Mouse (Mus musculus): Measurements from ENCODE around the gene Mlph.

Gene Mlph

DNA sequence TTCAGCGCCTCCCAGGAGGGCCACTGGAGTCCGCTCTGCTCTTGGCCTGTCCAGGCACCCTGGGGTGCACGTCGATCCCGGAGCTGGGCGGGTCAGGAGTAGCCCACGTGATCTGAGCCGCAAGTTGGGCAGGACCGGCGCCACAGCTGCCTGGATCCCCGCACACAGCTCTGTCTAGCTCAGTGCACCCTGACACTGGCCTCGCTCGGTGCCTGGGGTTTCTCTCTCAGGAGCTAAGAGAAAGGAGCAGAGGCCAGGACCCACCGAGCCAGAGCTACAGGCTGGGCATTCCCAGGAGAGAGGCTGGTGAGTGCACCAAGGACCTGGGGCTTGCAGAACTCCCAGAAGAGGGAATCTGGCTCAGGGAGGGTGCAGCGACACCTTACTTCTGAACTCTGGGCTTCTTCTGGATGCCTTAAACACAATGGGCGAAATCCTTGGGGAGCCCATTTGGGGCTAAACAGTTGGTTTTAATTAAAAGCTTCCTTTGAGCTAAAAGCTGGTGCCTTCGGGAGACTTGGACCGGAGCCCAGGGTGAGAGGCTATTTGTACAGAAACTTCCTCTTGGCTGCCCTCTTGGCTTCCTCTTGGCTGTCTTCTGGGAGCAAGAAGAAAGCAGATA, at the start of gene Mlph:
Gene Mlph, plus strand, starts transcription at position 138 of the 622 bp plus-strand sequence.
- no peak for DNase-seq (ENCODE audit: low spot score in 2 of 2)

DNA sequence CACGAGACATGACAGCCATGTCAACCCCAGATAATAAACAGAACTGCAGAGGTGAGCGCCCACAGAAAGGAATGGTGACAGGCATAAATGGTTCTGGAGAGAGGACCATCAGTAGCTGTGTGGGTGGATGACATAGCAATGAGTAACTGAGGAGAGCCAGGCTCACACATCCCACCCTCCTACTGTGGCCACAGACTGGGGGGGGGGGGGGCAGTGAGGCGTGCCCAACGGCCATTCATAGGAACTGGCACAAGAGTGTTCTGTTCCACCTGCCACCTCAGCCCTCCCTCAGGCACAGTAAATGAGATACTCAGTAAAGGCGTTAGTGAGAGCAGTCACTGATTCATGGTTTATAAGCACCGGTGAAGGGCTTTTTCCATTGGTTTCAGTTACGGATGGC, 48.2 kb upstream of the Mlph start:
- no peak for DNase-seq (ENCODE audit: low spot score in 2 of 2)

DNA sequence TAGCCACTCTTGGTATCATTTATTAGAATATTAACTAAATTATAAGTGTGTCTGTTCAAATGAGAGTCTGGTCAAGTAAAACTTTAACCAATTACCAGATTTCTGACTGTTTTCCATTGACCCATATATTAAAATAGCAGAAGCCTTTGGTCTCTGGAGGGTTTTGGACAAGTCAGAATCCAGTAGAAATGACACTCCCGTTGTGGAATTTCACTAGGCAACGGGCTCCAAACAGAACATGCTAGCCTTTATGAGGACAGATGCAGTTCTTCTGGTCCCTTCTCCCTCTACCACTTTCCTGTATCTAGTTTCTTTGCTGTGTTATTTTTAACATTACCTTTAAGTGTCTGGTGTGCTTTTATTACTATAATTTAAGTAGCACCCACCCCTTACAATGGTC, 44.3 kb upstream of the Mlph start:
- no peak for DNase-seq (ENCODE audit: low spot score in 2 of 2)

DNA sequence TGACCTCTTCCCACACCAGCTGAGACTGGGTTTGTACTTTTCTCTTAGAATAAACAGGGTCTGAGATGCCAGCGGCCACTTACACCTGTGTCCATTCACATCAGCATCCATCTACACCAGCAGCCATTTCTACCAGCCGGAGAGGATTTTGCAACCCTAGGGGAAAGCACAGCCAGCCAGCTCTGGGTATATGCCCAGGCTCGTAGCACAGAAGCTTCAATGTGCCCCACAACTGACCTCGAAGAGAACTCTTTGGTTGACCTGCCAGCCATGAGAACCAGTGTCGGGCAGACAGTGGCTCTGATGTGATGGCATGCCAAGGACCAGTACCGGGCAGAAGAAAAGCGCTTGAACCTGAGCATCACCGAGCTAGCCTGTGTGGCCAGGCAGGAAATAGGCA, 39.5 kb upstream of the Mlph start:
- no peak for DNase-seq (ENCODE audit: low spot score in 2 of 2)

DNA sequence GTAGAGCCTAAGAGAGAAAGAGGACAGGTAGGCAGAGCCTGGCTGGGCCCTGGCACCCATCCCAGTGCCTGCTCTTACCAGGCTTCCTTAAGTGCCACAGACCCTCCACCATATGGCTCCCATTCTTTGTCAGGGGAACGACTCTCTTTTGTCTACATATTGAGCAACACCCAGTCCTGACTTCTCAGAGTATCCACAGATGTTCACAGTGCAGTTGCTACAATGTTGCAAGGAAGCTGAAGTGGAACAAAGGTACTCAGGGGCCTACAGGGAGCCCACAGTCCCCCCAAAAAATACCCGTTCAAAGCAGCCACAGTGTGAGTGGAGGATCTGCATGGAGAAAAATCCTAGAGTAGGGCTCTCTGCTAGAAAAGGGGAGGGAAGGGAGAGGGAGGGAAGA, 38.9 kb upstream of the Mlph start:
- no peak for DNase-seq (ENCODE audit: low spot score in 2 of 2)

DNA sequence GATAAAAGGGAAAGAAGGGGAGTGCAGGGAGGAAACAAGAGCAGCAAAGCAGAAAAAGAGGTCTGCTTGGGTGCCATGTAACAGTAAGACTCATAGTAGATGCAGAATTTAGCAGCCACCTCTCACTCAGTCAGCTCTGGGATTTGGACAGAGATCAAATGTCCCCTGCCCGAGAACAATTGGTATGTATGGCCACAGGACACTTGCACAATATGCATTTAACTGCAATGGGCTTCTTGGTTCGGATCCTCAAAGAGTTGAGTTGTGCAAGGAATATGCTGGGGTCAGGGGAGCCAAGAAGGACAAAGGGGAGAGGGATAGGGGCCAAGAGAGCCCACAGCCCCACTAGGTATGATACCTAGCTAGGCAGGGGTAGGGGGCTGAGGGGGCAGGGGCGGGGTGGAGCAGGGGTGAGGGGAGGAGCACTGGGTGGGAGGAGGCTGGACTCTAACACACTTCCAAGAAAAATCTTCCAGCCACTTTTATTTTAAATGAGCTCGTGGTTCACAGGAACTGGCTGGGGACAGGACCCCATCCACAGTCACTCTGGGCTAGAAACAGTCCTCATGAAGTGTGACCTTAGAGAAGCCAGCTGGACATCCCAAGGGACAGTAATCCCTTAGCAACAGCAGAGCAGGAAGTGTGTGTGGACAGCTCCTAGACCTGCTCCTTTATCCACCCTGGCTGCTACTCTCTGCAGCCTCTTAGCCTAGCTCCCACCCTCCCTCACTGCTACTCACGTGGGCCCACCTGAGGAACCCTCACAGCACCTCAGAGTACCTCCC, 38.2 kb upstream of the Mlph start:
- no peak for DNase-seq (ENCODE audit: low spot score in 2 of 2)

DNA sequence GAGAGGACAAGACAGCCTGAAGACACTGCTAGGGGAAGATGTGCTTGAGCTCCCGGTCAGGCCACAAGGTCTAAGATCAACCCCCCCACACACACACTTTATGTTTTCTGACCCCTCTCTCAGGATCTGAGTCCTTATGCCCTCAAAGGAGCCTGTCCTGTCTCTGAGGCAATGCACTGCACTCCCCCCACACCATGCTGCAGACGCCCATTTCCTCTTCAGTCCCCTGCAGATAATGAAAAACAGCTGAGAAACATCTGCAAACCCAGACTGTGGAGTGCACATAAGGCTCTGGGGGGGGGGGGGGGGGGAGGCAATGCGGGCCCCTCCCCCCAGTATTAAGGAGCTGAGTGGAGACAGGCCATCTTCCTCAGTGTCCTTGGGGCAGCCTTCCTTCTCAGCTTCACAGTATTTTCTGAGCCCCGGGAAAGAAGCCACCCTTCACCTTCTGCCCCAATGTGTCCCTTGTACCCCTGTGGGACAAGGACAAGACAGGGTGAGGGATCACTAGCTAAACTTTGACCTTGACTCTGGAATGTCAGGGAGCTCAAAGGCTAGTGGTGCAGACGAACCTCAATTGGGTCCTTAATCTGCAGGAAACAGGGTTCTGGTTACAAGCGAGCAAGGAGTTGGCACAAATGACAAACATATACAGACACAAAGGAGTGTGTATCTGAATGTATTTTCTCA, 29.0 kb upstream of the Mlph start:
- DNase-seq (ENCODE audit: low spot score in 2 of 2): no peak

DNA sequence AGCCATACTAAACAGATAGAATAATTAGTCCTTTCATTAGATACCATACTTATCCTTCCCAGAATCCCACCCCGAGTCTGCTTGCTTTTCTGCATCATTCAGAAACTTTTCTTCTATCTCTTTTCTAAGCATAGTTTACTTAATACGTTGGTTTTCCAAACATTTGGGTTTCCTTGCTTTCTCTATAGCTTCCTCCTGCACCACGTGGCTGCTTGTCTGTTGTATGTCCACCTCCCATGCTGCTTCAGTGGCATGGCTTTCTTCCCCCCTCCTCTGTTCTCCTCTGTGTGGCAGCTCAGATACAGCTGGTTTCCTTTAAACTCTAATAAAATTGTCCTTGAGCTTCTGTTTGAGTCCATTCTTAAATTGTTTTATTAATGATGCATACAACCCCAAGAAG, 20.4 kb upstream of the Mlph start:
- DNase-seq (ENCODE audit: low spot score in 2 of 2): no peak

DNA sequence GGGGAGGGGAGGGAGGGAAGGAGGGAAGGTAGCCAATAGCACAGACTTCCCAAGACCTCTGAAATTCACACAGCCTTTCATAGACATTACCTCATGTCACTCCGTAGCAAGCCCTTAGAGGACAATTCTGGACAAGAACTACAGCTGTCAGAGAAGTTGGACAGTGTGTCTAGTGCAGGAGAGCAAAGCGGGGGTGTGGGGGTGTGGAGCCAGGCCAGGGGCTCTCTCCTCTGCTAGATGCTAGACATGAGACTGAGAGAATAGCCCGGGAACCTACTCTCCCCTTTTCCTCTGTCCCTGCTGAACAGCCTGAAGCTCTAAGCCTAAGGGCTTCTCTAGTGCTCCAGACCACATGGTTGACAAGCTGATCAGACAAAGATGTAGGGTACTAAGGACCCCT, 19.9 kb upstream of the Mlph start:
- DNase-seq (ENCODE audit: low spot score in 2 of 2): no peak

DNA sequence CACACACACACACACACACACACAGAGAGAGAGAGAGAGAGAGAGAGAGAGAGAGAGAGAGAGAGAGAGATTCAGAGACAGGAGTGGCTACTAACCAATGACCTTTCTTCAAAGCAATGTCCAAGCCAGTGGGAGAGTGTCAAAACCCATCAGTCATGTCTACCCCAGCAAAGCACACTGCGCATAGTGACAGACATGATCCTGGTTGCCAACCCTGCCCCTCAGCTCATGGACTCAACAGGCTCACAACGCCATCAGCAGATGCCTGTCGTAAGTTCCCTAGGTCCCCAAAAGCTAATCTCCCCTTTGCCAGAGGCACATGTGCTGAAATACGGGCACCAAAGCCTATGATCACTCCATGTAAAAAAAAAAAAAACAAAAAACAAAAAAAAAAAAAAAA, 18.6 kb upstream of the Mlph start:
- no peak for DNase-seq (ENCODE audit: low spot score in 2 of 2)

DNA sequence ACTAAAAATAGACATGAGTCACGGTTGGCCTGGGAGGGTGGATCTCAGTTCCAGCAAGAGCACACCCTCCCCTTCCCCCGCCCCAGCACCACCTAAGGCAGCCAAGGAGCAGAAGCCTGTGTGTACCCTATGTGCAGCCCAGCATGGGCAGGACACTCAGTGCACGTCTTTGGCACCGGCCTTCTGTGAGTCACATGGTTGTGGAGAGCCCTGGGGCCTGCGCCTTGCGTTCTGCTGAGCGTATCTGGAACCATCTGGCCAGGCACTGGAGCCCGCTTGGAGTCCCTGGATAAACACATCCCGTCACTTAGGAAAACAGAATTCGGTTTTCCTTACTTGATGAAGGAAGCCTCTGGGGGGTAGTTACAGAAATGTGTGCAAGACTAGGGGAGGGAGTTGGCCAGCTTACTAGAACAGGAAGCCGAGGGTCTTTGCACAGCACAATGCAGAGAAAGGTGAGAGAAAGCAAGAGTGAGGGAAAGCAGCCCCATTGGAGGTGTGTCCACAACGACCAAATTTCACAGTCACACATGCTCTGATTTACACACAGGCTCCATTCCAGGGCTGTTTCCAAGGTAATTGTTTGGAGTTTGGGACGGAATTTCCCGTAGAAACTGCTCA, 18.0 kb upstream of the Mlph start:
- no peak for DNase-seq (ENCODE audit: low spot score in 2 of 2)

DNA sequence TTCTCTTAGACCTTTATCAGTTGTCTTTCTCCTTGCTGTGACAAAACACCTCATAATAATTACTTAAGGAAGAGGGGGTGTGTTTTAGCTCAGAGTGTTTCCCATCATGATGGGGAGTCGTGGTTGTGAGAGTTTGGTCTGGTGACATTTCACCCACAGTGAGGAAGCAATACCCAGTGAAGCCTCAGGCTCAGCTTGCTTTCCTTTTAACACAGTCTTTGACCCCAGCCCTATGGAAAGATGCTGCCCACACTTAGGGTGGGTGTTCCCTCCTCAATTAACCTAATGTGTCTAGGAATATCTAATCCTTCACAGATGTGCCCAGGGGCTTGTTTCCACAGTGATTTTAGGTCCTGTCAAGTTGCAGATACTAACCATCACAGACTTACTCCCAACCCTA, 16.9 kb upstream of the Mlph start:
- no peak for DNase-seq (ENCODE audit: low spot score in 2 of 2)

DNA sequence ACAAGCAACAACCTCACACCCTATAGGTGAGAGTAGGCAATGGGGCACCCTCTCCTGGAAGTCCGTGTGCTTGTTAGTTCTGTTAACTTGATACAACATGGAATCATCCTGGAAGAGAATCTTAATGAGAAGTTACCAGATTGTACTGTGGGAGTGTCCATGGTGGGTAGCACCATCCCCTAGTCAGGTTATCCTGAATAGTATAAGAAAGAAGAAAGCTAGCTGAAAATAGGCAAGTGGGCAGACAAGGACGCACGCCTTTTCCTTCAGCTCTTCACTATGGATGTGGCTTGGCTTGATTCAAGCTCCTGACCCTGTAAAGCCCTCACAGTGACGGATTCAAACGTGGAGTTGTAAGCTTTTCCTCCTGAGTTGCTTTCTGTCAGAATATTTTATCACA, 15.1 kb upstream of the Mlph start:
- no peak for DNase-seq (ENCODE audit: low spot score in 2 of 2)

DNA sequence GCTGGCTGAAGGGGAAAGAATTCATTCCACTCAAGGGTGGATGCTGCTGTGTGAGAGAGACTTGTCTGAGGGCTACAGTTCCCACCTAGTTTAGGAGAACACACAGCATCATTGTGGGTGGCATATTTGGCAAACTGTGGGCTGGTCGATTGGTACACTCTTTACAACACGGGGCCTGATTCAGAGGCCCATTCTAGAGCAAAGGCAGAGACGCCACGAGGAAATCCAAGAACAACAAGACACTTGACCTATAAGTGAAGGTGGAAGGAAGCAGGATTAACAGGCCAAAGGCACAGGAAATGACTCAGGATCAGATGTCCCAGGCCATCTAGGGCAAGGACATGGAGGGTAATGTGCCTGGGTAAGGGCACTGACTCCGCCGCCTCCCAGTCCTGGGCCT, 14.5 kb upstream of the Mlph start:
- DNase-seq (ENCODE audit: low spot score in 2 of 2): no peak

DNA sequence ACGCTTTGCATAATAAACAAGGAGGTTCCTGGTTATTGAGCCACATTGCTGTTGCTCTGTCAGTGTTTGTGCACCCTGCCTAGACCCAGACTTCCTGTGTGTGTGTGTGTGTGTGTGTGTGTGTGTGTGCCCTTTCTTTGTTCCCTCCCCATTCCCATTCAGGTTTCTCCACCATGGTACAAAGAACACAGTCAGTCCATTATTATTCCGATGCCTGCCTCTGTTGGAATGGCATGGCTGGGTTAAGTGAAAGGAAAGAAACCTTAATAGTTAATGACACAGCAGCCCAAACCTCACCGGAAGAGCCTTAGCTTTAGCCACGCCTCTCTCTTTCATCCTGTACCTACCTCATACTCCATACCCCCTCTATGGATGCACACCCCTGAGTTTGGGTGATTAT, 13.6 kb upstream of the Mlph start:
- DNase-seq (ENCODE audit: low spot score in 2 of 2): no peak

DNA sequence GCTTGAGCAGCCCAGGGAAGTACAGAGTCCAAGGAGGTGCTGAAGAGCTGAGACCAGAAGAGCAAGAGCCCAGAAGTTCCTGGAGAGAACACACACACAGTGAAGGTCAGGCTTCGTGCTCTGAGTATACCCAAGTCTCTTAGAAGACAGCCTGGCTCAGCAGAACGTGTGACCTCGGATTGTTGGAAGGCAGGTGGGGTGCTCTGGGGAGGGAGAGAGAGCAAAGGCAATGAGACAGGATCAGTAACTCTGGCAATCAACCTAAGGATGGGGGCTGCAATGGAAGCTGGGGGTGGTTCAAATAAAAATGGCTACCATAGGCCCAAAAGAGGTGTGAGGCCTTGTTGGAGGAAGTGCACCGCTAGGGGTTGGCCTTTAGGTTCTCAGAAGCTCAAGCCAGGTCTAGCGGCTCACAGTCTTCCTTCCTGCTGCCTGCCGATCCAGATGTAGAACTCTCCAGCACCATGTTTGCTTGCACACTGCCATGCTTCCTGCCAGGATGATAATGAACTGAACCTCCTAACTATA, 13.1 kb upstream of the Mlph start:
- DNase-seq (ENCODE audit: low spot score in 2 of 2): no peak

DNA sequence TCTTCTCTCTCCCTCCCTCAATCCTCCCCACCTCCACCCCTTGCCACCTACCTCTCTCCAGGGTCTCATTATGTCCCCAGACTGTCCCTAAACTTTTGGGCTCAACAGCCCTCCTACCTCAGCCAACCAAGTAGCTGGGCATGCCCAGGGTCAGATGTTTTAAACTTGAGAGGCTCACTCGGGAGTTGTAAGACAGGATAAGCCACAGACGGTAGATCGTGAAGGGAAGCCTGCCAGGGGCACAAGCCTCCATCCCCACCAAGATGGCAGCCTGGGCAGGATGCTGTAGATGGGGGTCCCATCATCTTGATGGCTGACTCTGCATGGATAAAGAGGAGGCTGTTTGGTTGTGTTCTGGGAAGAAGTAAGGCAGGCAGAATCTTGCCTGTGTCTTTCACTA, 12.1 kb upstream of the Mlph start:
- no peak for DNase-seq (ENCODE audit: low spot score in 2 of 2)

DNA sequence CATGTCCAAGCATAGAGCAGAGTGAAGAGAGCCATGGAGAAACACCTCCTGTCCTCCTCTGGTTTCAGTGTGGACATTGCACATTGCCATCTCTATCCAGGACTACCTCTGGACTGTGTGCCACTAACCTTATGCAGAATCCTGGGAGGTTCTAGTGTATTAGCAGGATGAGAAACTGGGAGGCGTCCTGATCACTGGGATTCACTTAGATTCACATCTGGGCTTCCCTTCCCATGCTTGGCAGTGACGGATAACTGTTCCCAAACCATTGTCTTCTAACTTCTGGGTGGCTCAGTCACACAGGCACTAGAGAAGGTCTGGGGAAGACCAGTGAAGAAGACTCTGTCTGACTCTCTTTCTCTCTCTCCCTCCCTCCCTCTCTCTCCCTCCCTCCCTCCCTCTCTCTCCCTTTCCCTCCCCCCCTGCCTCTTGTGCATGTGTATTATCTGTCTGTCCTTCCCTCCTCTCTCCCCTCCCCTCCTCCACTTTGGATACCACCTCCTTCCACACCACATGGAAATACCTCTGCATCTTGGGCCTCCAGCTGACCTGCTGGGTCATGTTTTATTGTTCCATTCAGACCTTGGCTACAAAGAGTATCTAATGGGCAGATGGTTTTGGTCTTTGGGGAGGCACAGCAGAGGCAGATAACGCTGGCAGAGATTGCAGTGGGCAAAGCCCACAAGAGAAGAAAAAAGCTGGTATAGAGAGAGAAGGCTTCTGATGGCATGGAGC, 11.5 kb upstream of the Mlph start:
- DNase-seq (ENCODE audit: low spot score in 2 of 2): no peak

DNA sequence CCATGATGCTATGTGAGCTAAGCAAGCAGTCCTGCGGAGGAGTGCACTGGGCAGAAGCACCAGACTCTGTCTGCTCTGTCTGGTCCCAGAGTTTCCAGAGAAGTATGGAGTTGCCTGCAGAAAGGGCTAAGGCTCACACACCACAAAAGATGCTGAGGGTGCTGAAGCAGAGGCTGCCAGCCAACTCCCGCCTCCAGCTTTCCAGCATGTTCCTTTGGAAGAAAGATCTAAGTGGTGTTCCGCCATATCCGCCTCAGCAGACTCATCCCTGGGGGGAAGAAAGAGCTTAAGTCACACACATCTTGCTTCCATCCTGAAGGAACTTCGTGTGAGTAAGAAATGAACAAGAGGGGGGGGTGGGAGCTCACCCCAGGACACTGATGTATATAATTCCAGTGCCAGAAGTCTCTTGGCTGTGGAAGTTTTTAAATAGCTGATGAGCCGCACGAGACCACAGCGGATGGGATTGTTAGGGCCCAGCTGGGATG, 10.9 kb upstream of the Mlph start:
- no peak for DNase-seq (ENCODE audit: low spot score in 2 of 2)

DNA sequence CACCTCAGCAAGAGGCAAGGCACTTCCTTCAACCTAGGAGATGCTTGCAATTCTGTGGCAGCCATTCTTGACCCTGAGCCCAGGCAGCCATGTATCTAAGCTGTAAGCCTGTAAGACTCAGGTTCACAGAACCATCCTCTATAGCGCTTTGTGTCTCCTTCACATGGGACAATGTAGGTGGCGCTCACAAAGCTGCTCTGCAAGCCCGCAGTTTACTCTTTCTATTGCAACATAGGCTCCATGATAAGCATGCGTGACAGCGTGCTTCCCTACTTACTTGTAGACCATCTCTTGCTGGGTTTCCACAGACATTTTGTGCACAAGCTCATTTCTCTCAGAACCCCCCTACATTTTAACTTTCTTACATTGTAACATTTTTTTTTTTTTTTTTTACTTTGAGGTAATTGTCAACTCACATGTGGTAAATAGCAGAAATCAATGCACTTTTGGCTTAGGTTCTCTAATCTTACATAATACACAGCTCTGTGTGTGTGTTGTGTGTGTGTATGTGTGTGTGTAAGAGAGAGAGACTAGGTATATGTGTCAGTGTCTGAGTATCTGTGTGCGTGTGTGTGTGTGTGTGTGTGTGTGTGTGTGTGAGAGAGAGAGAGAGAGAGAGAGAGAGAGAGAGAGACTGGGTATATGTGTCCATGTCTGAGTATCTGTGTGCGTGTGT, 10.0 kb upstream of the Mlph start:
- no peak for DNase-seq (ENCODE audit: low spot score in 2 of 2)

DNA sequence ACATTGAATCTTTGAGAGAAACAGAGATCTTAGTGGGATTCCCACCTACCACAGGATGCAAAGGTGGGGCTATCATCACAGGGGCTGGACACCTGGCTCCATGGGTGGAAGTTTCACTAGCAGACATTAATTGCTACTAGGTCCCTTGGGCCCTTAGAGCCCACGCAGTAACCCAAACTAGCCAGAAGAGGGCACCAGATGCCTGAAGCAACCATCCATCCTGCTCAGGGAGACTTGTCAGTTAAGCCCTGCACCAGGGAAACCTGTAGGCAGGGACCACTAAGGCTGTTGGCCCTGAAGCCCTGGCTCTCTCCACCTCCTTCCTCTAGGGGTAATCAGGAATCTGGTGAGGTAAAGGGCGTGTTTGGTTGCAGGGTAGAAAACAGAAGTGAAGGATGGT, 8.5 kb upstream of the Mlph start:
- no peak for DNase-seq (ENCODE audit: low spot score in 2 of 2)
